Comparison of ENCODE assay signal across 10 mouse cellular contexts in the genomic region with DNA sequence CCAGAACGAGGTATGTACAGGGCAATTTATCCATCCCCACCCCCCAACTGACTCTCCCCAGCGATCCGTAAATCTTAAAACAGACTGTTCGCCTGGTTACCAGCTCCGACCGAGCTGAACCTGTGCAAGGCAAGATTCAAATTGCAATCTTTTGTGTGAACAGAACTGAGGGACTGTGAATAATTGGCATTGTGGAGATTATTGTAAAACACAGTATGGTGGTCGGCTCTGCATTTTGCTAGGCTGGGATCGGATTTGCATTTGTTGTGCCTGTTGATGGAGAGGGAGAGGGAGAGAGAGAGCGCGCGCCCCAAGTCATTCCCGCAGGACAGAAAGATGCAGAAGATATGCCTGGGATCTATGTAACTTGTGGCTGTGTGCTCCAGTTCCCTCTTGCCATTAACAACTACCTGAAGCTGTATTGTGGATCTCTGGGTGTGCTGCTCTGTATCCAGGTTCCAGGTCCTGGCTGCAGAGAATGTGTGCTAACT.
DNase-seq lines count a peak whose midpoint lies in the region; ATAC-seq lines count a peak whose summit lies in the region.
"Had no signal": no experiment of that assay in that cellular context is flagged by ENCODE, and none has a peak within 500 bp of the region (broad histone marks: within the 10 kb centered on the region; RNA-seq: fewer than 3 reads in every experiment).

No protein-coding gene starts in this region.

- H3K9ac ChIP-seq in embryonic facial prominence, embryonic 13.5 days, result 0 out of 2 replicates have a peak overlapping the region, but pooled peaks have one; percentile 16
- no peak overlapping the region for H3K9ac ChIP-seq in limb, embryonic 11.5 days (ENCODE audit: low read length)

- H3K27me3 ChIP-seq in embryonic facial prominence, embryonic 13.5 days, result no peaks in the 10 kb centered on the region
- no peaks in the 10 kb centered on the region for H3K27me3 ChIP-seq in limb, embryonic 11.5 days (ENCODE audit: control insufficient read depth, insufficient read depth, low read length)

- H3K9me3 ChIP-seq in embryonic facial prominence, embryonic 13.5 days, result no peaks in the 10 kb centered on the region
- no peaks in the 10 kb centered on the region for H3K9me3 ChIP-seq in limb, embryonic 11.5 days (ENCODE audit: control insufficient read depth, low read length)
- H3K9me3 ChIP-seq: G1E had no signal

- peak; percentile 26 for DNase-seq in right cerebral cortex, postnatal 25 days
- DNase-seq in right cerebral cortex, adult 18-20 months, result no peak
- DNase-seq in limb, embryonic 11.5 days (ENCODE audit: low spot score), result peak; percentile 43
- peak; percentile 45 for DNase-seq in retina, postnatal 1 day
- no peak for DNase-seq in lung, postnatal 4 days
- DNase-seq in heart, adult 8-10 months (ENCODE audit: low spot score), result no peak
- DNase-seq in lung, postnatal 10 days, result no peak

- H3K4me3 ChIP-seq in embryonic facial prominence, embryonic 13.5 days, result peak overlapping the region; percentile 25
- no peak overlapping the region for H3K4me3 ChIP-seq in limb, embryonic 11.5 days (ENCODE audit: low read depth, low read length)

- WGBS in embryonic facial prominence, embryonic 13.5 days, result 25% methylated on average over 12 of the region's 12 CpGs
- 43% methylated on average over 12 of the region's 12 CpGs for WGBS in limb, embryonic 11.5 days

- ATAC-seq in embryonic facial prominence, embryonic 13.5 days (ENCODE audit: insufficient number of reproducible peaks, insufficient read depth, low FRiP score, low TSS enrichment, low read depth), result no peak
- peak; percentile 76; the same call in 1 of the 2 replicates for ATAC-seq in limb, embryonic 11.5 days (ENCODE audit: insufficient number of reproducible peaks, low FRiP score, low TSS enrichment, low read depth)

- no peak overlapping the region for H3K27ac ChIP-seq in embryonic facial prominence, embryonic 13.5 days
- H3K27ac ChIP-seq in limb, embryonic 11.5 days (replicated peaks; ENCODE audit: low read depth, low read length), result no peak overlapping the region
- H3K27ac ChIP-seq: macrophage had no signal

- H3K4me2 ChIP-seq in embryonic facial prominence, embryonic 13.5 days, result peak overlapping the region; percentile 50
- peak overlapping the region; percentile 15; the same call in 1 of the 2 replicates for H3K4me2 ChIP-seq in limb, embryonic 11.5 days (ENCODE audit: low read depth, severe bottlenecking)

- H3K4me1 ChIP-seq in embryonic facial prominence, embryonic 13.5 days, result peaks cover 23% of the 10 kb centered on the region
- H3K4me1 ChIP-seq in limb, embryonic 11.5 days (ENCODE audit: control insufficient read depth, insufficient read depth, low read length), result peaks cover 9% of the 10 kb centered on the region

- H3K36me3 ChIP-seq in embryonic facial prominence, embryonic 13.5 days, result no peaks in the 10 kb centered on the region
- H3K36me3 ChIP-seq in limb, embryonic 11.5 days (ENCODE audit: control insufficient read depth, insufficient read depth, low read length), result no peaks in the 10 kb centered on the region
- H3K36me3 ChIP-seq: G1E had no signal

Comparison
In these comparisons a context has a peak if more than half of its experiments do, and no peak if none do; other contexts are left out.
1. DNase-seq: peak in right cerebral cortex, postnatal 25 days (single experiment), limb, embryonic 11.5 days (single experiment) and retina, postnatal 1 day (single experiment); none in right cerebral cortex, adult 18-20 months (single experiment), lung, postnatal 4 days (0 of 2), heart, adult 8-10 months (single experiment) and lung, postnatal 10 days (single experiment).